Mouse (Mus musculus) adrenal gland, adult (tissue): Measurements from ENCODE around the gene Knl1.
"Not testable (repeated sequence)": the region's sequence is repeated elsewhere in the genome, so short reads cannot be mapped to it uniquely, and the experiment has no call there.

Experiments
- DNase-seq, 2 experiments: peaks; one replicate each; pipeline ENCODE4 v3.0.0; 2022 to 2023; ENCODE audit warnings: low spot score in 1 of 2; ENCODE audit not compliant: inconsistent age in 2 of 2

Knl1 gene

DNA sequence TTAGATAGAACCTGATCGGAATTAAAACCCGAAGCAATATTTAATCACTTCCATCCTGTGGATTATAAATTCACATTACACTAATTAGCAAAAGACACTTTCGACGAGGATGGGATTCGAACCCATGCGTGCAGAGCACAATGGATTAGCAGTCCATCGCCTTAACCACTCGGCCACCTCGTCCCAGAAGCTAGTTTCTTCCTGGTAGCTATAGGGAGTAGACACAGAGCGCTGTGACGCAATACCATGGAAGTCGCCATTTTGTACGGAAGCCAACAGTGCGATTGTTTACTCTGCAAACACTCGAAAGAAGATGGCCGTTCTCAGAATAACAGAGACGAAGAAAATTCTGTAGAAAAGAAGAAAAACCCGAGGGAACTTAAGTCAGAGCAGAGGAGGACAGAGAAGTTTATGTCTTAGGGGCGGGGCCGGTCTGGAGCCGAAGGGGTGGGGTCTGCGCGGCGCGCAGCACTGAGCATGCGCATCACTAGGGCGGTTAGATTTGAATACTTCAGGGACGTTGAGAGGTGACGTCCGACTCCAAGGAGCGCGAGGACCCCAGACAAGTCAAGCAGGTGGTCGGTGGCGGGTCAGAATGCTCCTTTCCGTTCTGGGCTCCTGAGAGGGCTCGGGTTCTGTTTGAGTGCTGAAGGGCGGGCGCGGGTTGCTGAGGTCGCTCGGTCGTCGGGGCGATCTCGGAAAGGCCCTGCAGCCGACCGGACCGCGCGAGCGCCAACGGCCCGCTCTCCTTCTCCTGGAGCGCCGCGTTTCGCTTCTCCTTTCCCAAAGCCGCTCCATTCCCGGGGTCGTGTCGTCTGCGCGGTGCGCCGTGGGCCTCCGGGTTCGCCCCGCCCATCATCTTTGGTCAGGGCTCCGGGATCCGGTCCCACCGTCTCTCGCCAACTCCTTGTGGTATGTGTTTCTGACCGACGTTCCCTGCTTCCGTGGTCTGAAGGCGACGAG, at the start of gene Knl1:
TSS of gene Knl1 (plus strand) at position 471 of the 963 bp plus-strand sequence.
- DNase-seq: peak; percentile 94 to 100

DNA sequence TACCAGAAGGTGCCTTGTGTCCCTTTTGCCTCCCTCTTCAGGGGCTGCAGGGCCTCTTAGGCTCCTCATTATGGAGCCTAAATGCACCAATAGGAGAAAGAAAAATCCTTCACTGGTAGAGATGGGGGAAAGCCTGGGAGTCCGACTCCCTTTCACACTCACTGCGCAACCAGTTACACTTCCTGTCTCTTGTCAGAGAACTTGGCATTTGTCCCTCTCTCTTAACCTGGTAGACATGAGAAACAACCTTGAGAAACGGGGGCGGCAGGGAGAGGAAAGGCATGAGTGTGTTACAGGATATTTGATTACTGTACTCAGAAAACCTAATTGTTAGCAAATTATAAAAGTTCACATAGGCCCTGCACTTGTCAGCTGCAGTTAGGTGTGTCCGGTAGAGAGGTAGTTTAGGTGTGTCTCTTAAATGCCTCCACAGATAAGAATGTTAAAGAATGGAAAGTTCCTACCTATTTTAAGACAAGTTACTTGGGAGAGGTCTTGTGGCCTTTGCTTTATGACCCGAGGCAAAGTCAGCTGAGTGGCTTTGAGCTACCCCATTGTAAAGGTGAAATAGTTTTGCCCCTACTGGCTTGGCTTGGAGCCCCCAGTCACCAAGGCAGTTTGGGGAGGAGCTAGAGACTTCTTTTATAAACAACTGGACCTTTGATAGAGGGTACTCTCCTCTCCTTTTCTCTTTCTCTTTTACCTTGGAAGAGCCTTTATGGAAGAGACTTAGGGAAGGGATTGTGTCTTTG, 48.6 kb upstream of the Knl1 start:
- DNase-seq: peak in 1 of 2 experiments; percentile 49

DNA sequence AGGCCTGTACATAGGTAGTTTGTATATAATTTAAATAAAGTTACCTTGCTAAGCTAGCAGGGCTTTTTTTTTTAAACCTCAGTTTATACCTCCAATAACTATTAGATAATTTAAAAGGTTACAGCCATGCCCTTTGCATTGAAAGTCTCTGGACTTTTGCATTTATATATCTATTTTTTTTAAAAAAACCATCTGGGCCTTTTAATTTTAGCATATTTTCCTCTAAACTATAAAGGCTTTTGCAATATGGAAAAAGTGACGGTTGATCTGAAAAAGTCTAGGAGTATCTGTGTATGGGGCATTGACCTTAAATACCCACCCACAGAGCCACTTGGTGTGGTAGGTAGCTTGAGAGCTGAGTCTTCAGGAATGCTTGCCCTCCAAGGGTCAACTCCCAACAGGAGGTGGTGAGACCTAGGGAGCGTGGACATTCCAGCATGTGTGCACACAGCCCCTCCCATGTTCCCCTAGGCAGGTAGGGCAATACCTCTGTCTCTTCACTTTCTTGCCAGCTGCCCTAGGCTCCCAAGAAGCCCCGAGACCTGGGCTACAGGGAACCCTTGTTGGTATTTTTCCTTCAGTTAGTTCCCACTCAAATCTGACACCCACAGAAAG, 47.8 kb upstream of the Knl1 start:
- DNase-seq: no peak

DNA sequence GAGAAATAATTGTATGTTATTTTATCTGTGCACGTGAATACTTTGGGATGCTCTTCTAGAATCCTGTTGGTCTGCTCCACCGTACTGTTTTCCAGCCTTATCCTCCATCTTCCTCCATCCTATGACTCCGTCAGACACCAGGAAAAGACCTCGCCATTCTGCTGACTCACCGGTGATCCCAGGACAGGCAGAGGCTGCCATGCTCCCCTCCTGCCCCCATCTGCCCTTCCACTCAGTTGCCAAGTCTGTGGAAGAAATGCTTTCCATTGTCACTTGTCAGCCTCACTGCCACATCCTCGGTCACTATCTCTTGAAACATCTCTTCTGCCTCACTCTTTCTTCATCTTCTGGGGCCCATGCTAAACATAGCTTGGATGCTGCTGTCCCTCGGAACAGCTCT, 40.0 kb upstream of the Knl1 start:
- no peak for DNase-seq

DNA sequence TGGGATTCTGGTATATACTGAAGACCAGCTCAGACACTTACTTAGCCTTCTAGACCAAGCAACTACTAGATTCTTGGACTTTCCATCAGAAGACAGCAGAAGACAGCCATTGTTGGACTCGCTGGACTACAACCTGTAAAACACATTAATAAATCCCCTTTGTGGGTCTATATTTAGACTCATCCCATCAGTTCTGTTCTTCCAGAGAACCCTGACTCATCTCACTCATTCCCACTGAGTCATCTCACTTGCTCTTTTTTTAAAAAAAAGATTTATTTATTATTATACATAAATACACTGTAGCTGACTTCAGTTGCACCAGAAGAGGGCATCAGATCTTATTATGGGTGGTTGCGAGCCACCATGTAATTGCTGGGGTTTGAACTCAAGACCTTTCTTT, 37.5 kb upstream of the Knl1 start:
- peak in 1 of 2 experiments; percentile 28 for DNase-seq

DNA sequence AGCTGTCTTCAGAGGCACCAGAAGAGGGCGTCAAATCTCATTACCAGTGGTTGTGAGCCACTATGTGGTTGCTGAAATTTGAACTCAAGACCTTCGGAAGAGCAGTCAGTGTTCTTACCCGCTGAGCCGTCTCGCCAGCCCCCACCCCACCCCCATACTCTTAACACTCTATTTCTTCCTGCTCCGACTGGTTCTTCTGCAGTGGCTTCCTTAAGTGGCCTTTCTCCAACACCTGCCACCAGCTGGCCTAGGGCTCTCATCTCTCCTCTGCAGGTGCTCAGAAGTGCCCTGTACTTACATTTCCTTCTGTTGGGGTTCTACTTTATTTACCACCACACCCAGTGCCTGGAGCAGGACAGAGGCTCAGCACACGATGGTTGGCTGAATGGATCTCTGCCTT, 31.9 kb upstream of the Knl1 start:
- no peak for DNase-seq

DNA sequence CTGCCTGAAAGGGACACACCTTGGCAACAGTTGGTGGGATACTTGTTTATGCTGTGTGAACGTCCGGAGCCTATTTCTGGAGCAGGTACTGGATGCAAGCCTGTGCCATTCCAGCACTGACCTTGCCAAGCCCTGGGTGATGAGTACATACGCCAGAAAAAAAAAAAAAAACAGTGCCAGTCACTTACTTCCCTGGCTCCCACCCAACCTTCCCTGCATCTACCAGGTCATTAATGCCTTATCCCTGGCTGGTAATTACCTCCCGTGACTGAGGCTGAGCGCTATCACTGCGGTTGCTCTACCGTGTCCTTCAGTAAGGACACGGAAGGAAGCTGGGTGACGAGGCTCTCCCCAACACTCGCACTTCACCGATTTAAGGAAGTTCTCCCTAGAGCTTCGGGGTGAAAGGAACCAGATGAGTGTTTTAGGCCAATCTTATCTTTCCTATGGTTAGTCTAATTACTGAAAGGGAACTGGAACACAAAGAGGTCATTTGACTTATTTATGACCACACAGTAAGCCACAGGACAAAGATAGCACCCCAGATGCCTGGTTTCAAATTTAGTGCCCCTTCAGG, 31.2 kb upstream of the Knl1 start:
- peak; percentile 40 to 71 for DNase-seq

DNA sequence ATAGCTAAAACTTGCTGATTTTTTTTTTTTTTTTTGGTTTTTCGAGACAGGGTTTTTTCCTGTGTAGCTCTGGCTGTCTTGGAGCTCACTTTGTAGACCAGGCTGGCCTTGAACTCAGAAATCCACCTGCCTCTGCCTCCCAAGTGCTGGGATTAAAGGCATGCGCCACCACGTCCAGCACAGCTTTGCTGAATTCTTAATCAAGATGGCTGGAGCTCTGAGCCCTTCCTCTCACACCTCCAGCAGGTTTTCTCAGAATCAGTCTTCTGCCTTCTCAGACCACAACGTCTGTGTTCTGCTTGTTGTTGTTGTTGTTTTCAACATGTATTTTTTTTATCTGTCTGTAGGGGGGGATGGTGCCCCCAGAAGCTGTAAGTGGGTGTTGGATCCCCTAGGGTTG, 30.6 kb upstream of the Knl1 start:
- DNase-seq: not testable (repeated sequence)

DNA sequence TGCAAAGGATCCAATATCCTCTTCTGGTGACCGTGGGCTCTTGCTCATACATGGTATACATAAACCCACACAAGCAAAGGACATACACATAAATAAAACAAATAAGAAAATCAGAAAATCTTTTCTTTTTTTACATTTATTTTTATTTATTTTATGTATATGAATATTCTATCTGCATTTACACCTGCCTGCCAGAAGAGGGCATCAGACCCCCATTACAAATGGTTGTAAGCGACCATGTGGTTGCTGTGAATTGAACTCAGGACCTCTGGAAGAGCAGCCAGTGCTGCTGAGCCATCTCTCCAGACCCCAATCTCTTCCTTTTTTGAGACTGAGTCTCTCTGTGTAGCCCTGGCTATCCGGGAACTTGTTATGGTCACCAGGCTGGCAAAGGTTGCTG, 29.3 kb upstream of the Knl1 start:
- DNase-seq: no peak

DNA sequence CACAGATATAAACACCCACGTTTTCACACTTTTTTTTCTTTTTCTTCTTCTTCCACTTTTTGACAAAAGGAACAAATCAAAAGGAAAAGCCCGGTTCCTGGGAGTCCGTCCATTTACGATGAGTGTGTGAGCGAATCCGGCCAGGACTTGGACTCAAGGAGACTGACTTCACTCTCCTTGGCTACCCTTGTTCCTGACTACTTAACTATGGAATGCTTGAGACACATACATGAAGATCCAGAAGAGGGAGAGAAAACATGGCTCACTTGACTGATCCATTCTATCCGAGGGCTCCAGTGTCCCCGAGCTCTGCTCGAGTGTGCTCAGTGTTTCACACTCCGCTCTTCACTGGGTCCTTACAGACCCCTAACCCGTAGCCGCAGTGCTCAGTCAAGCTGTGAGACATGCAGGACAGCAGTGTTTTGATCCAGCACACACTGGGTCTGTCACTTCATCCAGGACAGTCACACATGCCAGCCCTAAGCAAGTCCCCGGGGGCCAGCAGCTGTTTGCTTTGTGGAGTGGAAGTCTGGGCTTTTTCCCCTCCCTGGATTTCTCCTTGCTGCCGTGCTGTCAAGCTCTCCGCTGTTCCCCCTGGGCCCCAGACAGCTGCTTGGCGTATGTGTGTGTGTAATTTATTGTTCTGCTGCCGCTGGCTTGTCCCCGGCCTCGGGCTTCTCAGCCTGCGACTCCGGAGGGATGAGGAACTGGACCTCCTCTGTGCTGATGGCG, 28.4 kb upstream of the Knl1 start:
- peak in 1 of 2 experiments; percentile 42 for DNase-seq

DNA sequence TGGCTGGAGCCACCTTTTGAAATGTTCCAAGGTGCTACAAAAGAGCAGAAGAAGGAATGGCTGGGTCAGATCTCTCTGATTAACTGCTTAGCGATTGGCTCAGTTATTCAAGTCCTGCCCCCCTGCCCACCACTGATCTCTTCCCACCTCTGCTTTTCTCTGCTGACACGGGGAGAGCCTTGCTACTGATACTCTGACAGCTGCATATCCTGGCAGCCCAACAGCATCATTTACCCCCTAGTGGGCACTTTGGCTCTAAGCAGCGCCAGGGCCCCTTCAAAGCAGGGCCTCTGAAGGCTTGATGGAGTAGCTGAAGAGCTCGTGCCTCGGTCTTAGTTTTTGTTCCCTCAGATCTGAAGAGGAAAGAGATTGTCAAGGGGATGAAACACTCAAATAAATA, 27.8 kb upstream of the Knl1 start:
- DNase-seq: no peak

DNA sequence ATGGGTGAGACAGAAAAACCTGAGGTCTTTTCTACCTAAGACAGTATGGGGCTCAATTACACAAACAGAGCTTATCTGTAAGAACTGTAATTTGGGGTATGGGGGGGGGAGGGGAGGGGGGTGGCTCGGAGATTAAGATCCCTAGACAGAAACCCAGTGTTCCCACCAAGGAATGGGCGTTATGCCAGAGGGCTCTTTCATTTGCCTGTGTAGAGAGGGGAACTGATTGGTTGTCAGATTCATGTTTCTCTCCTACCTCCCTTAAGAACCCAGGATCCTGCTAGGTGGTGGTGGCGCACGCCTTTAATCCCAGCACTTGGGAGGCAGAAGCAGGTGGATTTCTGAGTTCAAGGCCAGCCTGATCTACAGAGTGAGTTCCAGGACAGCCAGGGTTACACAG, 27.4 kb upstream of the Knl1 start:
- DNase-seq: no peak

DNA sequence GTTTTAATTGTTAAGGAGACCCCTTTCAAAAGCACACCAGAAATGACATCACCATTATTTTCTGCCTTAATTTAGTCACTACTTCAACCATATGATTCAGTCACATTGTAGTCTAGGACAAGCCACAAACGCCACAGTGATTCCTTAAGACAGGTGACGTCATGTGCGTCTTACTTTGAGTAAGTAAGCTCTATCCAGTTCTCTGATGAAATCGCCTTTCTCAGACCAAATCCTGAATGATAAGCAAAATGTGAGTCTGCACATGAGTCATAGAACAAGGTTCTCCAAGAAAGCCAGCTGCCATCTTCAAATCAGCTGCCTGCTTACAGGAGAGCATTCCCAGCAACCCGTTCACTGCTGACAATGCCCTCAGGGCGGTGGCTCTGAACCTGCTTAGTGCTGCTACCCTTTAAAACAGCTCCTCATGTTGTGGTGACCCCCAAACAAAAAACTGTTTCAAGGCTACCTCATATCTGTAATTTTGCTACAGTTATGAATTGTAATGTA, 23.7 kb upstream of the Knl1 start:
- no peak for DNase-seq

DNA sequence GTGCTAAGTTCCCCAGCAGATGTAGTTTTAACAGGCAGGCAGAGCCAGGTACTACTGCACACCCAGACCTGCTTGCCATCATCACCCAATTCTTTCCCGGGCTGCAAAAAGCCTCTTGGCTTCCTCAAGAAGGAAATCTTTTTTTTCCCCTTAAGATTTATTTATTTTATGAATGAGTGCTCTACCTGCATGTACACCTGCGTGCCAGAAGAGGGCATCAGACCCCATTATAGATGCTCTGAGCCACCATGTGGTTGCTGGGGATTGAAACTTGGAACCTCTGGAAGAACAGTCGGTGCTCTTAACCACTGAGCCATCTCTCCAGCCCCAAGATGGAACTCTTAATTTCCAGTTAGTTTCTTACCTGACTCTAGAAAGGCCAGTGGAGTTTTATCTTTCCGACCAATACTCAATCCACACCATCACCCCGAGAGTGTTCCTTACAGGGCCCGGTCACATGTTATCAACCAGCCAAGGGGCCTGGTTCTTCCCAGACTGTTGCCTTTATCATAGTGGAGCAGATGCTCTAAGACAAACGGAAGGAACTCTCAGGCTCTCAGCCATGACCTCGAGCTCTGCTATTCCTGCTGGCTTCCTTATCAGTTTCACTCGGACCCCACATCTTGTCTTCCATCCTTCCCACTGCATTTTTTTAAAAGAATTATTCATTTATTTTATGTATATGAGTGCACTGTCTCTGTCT, 22.2 kb upstream of the Knl1 start:
- no peak for DNase-seq

DNA sequence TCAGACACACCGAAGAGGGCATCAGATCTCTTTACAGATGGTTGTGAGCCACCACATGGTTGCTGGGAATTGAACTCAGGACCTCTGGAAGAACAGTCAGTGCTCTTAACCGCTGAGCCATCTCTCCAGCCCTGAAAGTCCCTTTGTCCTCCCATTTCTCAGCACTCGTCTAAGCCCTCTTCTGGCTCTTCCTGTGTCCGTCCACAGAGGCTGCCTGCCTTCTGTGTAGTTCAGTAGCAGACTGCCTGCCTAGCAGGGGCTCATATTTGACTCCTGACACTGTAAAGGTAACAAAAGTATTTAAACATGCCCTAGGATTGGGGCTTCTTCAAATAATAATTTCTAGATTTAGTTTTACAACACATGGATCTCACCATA, 21.7 kb upstream of the Knl1 start:
- DNase-seq: no peak

DNA sequence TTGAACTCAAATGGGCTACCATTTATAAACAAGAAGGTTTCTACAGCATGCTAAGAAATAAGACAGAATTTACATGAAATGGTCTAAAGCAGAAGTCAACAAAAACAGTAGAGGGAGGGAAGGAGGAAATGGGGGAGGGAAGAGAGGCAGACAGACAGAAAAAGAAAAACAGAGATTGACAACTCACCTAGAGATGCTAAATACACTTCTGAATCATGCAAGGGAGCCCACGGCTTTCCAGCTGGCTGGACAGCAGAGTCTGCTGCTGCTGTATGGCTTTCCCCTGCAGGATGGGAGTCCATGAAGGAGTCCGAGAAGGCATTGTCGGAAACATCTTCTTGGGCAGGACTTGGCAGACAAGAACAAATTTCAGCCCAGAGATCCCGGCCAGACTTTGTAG, 20.0 kb upstream of the Knl1 start:
- no peak for DNase-seq

DNA sequence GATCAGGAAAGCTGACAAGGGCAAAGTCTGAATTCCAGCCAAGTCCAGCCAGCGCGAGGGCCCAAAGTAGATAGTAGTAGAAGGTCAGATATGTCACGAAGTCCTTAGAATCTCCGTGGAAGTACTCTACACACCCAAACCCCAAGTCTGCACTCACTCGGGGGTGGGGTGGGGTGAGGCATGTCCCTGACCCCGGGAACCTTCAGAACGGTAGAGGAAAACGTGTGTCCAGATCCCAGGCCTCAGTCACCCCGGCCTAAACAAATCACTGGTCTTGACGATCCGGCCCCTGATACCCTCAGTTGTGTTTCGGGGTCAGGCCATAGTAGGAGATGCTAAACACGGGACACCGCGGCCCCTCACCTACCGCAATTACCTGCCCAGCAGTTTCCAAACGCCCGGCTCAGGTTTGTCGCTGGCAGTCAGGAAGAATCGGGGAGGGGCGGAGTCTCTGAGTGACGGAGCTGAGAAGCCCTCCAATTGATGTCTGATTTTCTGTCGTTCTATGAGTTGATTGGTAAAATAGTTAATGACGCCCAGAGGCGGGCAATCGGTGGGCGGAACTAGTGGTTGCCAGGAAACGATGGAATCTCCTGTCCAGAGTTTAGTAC, 17.9 kb upstream of the Knl1 start, which contains the start of gene Ccdc32:
TSS of gene Ccdc32 (minus strand) at position 453 of the 611 bp plus-strand sequence.
- peak; percentile 94 to 98 for DNase-seq

DNA sequence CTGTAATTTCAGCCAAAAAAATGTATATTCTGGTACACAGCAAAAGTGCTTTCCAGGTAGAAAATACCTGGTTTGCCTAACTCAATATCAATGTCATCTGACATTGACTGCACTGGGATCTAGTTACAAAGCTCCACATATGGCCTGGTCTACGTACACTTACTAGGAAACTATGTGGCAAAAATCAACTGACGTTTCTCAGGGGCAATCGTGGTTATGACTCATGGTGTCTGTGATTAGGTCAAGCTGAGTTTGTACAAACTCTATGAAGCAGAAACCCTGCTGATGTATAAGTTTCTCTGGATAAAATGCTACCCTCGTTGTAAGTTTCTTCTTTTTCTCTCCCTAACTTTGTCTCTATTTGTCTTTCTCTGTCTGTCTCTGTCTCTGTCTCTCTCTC, 14.7 kb upstream of the Knl1 start:
- no peak for DNase-seq

DNA sequence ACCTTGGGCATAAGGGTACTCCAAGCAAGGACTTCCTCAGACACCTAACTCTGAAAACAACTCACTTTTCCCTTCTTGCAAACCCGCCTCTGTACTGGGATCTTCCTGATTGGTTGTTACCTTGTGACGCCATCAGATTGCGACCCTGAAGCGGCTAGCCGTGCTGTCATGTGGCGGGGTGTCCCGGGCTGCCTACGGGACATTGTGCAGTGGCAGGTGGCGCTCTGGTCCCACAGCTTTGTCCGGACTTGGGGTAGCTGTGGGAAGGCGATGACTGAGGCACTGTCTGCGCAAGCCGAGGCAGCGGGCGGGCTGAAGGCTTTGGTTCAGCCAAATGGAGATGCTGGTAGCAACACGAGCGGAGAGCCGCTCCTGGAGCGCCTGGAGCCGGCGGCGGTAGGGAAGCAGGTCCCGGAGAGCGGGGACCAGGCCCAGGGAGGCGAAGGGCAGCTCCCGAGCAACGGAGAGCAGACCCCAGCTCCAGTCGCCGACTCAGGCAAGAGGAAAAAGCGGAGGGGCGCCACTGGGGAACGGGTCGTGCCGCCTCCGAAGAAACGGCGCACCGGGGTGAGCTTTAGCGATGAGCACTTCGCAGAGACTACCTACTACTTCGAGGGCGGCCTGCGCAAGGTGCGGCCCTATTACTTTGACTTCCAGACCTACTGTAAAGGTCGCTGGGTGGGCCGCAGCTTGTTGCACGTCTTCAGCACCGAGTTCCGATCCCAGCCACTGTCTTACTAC, 12.1 kb upstream of the Knl1 start, which contains the start of gene Rpusd2:
TSS of gene Rpusd2 (plus strand) at position 135 of the 741 bp plus-strand sequence.
- peak; percentile 93 to 97 for DNase-seq
